Mouse (Mus musculus) hindbrain, embryonic 12.5 days (tissue): ENCODE measurements around the gene Sufu. TPM values are rescaled to one million over a fixed set of nuclear protein-coding genes. Genes with fewer than 3 reads are reported as not detected.
A peak's percentile ranks its signal among the peaks of the same experiment; 100 is the strongest.

Source experiments
- ATAC-seq: fragments of 200-750 bp; cut with Nextera tagmentation; 2 replicates; pipeline ENCODE4 v1.8.0; 2017; ENCODE audit warnings: moderate TSS enrichment; ENCODE audit not compliant: low FRiP score
- H3K27ac ChIP-seq: fragments of 300-500 bp; sonication (generic); 2 replicates; pipeline ENCODE4 v1.5.1; 2016; ENCODE audit warnings: mild to moderate bottlenecking
- H3K27me3 ChIP-seq: fragments of 300-500 bp; sonication (generic); 2 replicates; pipeline ENCODE4 v1.6.1; 2016; ENCODE audit warnings: mild to moderate bottlenecking
- H3K36me3 ChIP-seq: fragments of 300-500 bp; sonication (generic); 2 replicates; pipeline ENCODE4 v1.6.1; 2016; ENCODE audit warnings: mild to moderate bottlenecking
- H3K4me1 ChIP-seq: fragments of 300-500 bp; sonication (generic); 2 replicates; pipeline ENCODE4 v1.6.1; 2016
- H3K4me2 ChIP-seq: fragments of 300-500 bp; sonication (generic); replicated peaks from 2 replicates; pipeline ENCODE4 v1.6.1; 2016; ENCODE audit warnings: mild to moderate bottlenecking
- H3K4me3 ChIP-seq: fragments of 300-500 bp; sonication (generic); 2 replicates; pipeline ENCODE4 v1.5.1; 2016; ENCODE audit warnings: mild to moderate bottlenecking
- H3K9ac ChIP-seq: fragments of 300-500 bp; sonication (generic); 2 replicates; pipeline ENCODE4 v1.6.1; 2016; ENCODE audit warnings: mild to moderate bottlenecking, moderate library complexity
- H3K9me3 ChIP-seq: fragments of 300-500 bp; sonication (generic); replicated peaks from 2 replicates; pipeline ENCODE4 v1.6.1; 2016; ENCODE audit warnings: mild to moderate bottlenecking
- WGBS: fragments of 180-500 bp; shearing (Covaris S2); methylation state at CpG from one replicate; pipeline ENCODE4 v1.1.7; 2016; 5-methylcytosine and 5-hydroxymethylcytosine counted together
- polyA plus RNA-seq: library from polyadenylated mRNA; unstranded; fragments of >200 nt; fragmentation: Nextera tagmentation; extraction: Ambion mirVana; gene quantifications from 2 replicates; pipeline ENCODE4 v1.2.1, GENCODE M21; 2016

Gene Sufu
- polyA plus RNA-seq, 1 experiment from 2014 or later = 39.3 TPM

DNA sequence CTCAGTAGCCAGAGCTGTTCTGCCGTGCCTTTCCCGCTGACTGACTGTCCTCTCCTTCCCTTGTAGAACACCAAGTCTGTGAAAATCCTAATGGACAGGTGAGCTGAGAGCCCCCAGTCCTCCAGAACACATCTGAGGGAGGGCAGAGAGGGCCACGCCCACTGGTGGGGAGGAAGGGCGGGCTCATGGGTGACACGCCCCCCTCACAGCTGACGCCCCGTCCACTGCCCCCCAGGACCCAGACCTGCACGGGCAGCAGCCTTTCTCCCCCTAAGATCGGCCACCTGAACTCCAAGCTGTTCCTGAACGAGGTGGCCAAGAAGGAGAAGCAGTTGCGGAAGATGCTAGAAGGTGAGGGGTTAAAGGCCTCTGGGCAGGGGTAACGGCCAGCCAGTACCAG is 117.7 kb downstream of the Sufu start:
- Histone ChIP-seq H3K36me3 (peaks cover 57% of the 10 kb centered on the region), H3K4me2 (no peak overlapping the region), H3K4me1 (peaks cover 45% of the 10 kb centered on the region), H3K27ac (no peak overlapping the region), H3K4me3 (no peak overlapping the region), H3K27me3 (no peaks in the 10 kb centered on the region), H3K9me3 (no peaks in the 10 kb centered on the region), H3K9ac (no peak overlapping the region)
- WGBS = 85% methylated on average over 12 of the region's 12 CpGs
- no peak for ATAC-seq

GRCm38 (mm10) chr19:46515287-46515821 is 118.7 kb downstream of the Sufu start:
- WGBS = 92% methylated on average over 24 of the region's 24 CpGs
- Histone ChIP-seq H3K9ac (no peak overlapping the region), H3K27me3 (no peaks in the 10 kb centered on the region), H3K4me2 (no peak overlapping the region), H3K9me3 (no peaks in the 10 kb centered on the region), H3K4me1 (peaks cover 36% of the 10 kb centered on the region), H3K4me3 (no peak overlapping the region), H3K36me3 (peaks cover 54% of the 10 kb centered on the region), H3K27ac (no peak overlapping the region)
- ATAC-seq = no peak

DNA sequence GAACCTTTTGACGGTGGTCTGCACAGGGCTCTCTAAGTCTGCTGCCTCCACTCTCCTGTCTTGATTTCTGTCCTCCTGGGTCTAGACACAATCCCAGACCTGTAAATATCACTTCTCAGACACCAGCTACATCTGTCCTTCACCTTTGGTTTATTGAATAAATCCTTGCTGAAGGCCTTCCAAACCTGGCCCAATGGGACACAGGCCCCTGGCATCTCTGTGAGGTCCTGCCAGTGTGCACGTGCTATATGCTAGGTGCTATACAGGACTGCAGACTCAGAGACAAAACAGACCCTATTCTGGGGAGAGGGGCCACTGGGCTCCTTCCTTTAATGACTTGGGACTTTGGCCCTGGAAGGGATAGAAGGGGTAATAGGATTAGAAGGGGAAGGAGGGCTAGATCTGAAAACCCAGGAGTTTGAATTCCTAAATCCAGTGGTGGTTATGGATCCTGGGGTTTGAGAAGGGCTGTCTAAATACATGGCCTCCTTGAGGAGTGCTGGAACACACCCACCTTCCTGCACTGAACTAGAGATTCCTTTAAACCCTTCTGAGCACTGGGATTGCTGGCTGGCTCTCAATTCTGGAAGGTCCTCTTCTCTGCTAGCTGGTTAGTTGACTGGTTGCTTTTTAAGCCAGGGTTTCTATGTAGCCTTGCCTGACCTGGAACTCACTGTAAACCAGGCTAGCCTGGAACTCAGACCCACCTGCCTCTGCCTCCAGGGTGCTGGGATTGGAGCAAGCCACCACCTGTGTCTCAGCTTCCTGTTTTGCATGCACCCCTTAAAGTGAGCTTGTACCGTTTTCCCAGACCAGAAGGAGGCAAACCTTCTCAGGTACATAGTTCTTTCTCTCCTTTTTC is 120.2 kb downstream of the Sufu start:
- peaks cover 46% of the 10 kb centered on the region for H3K36me3 ChIP-seq
- peak overlapping the region; percentile 74; the same call in 1 of the 2 replicates for H3K27ac ChIP-seq
- WGBS = 51% methylated on average over 3 of the region's 3 CpGs
- no peaks in the 10 kb centered on the region for H3K9me3 ChIP-seq
- no peak for ATAC-seq
- H3K4me2 ChIP-seq = no peak overlapping the region
- no peak overlapping the region for H3K4me3 ChIP-seq
- H3K9ac ChIP-seq = no peak overlapping the region
- H3K27me3 ChIP-seq = no peaks in the 10 kb centered on the region
- H3K4me1 ChIP-seq = peaks cover 31% of the 10 kb centered on the region

GRCm38 (mm10) chr19:46517529-46518351 is 121.0 kb downstream of the Sufu start:
- Histone ChIP-seq H3K9ac (peak overlapping the region; percentile 55; the same call in 1 of the 2 replicates), H3K4me3 (no peak overlapping the region), H3K27ac (peak overlapping the region; percentile 74), H3K36me3 (peaks cover 38% of the 10 kb centered on the region), H3K4me2 (peak overlapping the region; percentile 34), H3K4me1 (peaks cover 34% of the 10 kb centered on the region), H3K27me3 (no peaks in the 10 kb centered on the region), H3K9me3 (no peaks in the 10 kb centered on the region)
- WGBS = 29% methylated on average over 10 of the region's 14 CpGs
- ATAC-seq = peak; percentile 41

DNA sequence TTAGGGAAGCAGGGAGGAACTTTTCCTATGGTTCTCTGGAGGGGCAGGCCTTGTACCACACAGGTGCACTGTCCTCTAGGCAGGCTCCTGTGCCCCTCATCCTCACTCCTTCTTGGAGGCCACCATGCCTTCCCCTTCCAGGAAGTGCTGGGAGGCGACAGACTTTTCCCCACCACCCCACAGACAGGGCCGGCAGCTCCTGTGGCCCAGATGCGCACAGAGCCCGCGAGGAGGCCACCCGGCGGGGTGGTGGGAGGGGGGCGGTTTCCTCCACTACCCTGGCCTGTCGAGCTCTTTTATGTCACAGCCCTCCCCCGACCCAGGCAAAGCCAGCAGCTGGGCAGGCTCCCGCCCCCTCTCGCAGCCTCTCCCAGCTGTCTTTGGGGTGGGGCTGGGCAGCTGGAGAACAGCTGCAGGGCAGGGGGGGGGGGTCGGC is 121.7 kb downstream of the Sufu start:
- Histone ChIP-seq H3K9me3 (no peaks in the 10 kb centered on the region), H3K4me1 (peaks cover 40% of the 10 kb centered on the region), H3K4me3 (0 out of 2 replicates have a peak overlapping the region, but pooled peaks have one; percentile 0), H3K9ac (peak overlapping the region; percentile 55), H3K4me2 (peak overlapping the region; percentile 34), H3K36me3 (peaks cover 31% of the 10 kb centered on the region), H3K27ac (peak overlapping the region; percentile 74), H3K27me3 (no peaks in the 10 kb centered on the region)
- WGBS = 0% methylated on average over 12 of the region's 13 CpGs
- ATAC-seq = peak; percentile 44

DNA sequence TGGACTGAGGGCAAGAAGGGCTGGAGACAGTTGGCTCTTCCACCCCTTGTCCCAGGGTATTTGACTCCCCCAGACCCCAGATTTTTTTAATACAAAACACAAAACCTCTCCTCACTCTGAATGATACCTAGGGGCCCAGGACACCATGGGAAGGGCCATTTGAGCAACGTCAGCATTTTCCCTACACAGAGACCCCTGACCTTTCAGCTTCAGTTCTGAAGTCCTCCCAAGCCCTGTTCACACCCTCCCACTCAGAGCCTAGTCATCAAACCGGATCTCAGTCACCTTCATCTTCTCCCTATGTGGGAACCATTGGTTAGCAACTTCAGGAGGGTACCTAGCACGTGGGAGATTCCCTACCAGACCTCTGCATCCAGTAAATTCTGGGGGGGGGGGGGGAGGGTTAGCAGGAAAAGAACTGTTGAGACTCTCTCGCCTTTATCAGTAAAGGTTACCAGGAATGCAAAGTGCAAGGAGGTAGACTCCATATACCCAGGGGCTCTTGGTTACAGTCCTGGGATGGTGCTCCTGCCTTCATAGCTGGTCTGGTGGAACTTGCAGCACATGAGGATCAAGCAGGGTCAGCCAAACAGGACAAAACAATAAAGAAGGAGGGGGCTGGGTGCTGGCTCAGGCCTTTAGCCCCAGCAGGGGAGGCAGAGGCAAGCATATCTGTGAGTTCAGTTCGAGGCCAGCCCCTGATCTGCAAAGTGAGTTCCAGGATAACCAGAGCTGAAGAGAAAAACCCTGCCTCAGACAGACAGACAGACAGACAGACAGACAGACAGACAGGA is 122.3 kb downstream of the Sufu start:
- Histone ChIP-seq H3K9me3 (no peaks in the 10 kb centered on the region), H3K27ac (peak overlapping the region; percentile 74), H3K36me3 (peaks cover 25% of the 10 kb centered on the region), H3K9ac (peak overlapping the region; percentile 55), H3K4me3 (no peak overlapping the region), H3K4me1 (peaks cover 46% of the 10 kb centered on the region), H3K27me3 (no peaks in the 10 kb centered on the region), H3K4me2 (peak overlapping the region; percentile 34)
- peak; percentile 4; the same call in 1 of the 2 replicates for ATAC-seq
- 10% methylated on average over 5 of the region's 5 CpGs for WGBS

- Histone ChIP-seq H3K27ac (no peak overlapping the region), H3K27me3 (no peaks in the 10 kb centered on the region), H3K4me2 (no peak overlapping the region), H3K9me3 (no peaks in the 10 kb centered on the region), H3K4me1 (peaks cover 70% of the 10 kb centered on the region), H3K9ac (no peak overlapping the region), H3K4me3 (no peak overlapping the region), H3K36me3 (peaks cover under 1% of the 10 kb centered on the region; the same call in 1 of the 2 replicates)
- ATAC-seq = no peak
Measured at GRCm38 (mm10) chr19:46521698-46522097, 125.0 kb downstream of the Sufu start.

- no peaks in the 10 kb centered on the region for H3K27me3 ChIP-seq
- no peaks in the 10 kb centered on the region for H3K36me3 ChIP-seq
- H3K9me3 ChIP-seq = no peaks in the 10 kb centered on the region
- peaks cover 69% of the 10 kb centered on the region for H3K4me1 ChIP-seq
- WGBS = 40% methylated on average over 15 of the region's 15 CpGs
- H3K4me3 ChIP-seq = no peak overlapping the region
- no peak overlapping the region for H3K9ac ChIP-seq
- H3K27ac ChIP-seq = no peak overlapping the region
- H3K4me2 ChIP-seq = no peak overlapping the region; the same call in 1 of the 2 replicates
- no peak for ATAC-seq
Measured at GRCm38 (mm10) chr19:46522433-46523044, 125.8 kb downstream of the Sufu start.

- H3K9ac ChIP-seq = peak overlapping the region; percentile 41
- peaks cover 69% of the 10 kb centered on the region for H3K4me1 ChIP-seq
Measured at GRCm38 (mm10) chr19:46523131-46523479, 126.4 kb downstream of the Sufu start.

DNA sequence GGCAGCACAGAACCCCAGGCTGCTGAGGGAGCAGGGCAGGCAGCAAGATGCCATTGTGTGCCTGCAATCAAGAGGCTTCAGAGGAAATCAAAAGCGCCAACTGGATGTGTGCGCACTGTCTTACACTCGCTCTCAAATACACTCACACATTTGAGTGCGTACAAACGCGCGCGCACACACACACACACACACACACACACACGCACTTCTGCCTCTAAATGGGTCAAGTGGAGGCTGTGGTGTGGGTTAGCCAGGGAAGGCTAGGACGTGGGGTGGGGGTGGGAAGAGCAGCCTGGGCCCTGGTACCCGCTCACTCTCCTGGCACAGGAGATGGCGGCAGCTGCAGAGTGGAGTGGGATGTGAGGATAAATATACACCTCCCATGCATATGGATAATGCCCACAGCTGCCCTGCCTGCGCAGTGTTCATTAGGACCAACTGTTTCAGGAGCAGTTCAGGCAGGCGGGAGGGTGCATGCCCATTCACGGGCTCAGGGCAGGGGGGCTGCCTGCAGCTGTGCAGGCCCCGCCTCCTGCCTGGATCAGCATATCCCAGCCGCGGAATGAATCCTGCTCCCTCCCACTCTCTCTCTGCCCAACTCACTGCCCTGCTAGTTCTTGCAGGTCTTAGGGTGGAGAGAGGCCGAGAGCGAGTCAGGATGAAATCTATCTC is 126.9 kb downstream of the Sufu start:
- Histone ChIP-seq H3K4me1 (peaks cover 69% of the 10 kb centered on the region), H3K4me3 (peak overlapping the region; percentile 18)
- ATAC-seq = peak; percentile 91

More at GRCm38 (mm10) chr19:46523131-46523479, 126.4 kb downstream of the Sufu start:
- Histone ChIP-seq H3K27me3 (no peaks in the 10 kb centered on the region), H3K4me3 (peak overlapping the region; percentile 18; the same call in 1 of the 2 replicates), H3K4me2 (peak overlapping the region; percentile 48), H3K9me3 (no peaks in the 10 kb centered on the region), H3K27ac (peak overlapping the region; percentile 86), H3K36me3 (no peaks in the 10 kb centered on the region)
- no peak; the same call in 1 of the 2 replicates for ATAC-seq

DNA sequence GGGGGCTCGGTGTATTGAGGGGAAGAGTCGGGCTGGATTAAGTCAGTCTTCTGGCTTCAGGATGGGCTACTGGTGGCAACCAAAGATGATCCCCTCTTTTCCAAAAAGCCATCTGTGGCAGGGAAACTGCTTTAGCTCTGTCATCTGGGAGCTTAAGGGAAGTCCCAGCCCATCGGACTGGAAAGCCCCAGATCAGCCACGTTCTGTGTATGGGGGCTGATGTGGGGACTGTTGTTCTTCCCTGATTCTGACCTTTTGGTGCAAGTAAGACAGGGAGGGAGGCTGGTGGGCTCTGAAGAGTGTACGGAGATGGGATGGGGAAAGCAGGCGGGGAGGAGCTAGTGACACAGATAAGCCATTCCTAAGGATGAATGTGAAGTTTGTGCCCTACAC is 127.5 kb downstream of the Sufu start:
- whole genome bisulfite sequencing = 6% methylated on average over 6 of the region's 6 CpGs
- Histone ChIP-seq H3K4me1 (peaks cover 69% of the 10 kb centered on the region), H3K27me3 (no peaks in the 10 kb centered on the region), H3K4me3 (peak overlapping the region; percentile 18), H3K9ac (peak overlapping the region; percentile 41), H3K27ac (peak overlapping the region; percentile 86), H3K36me3 (no peaks in the 10 kb centered on the region), H3K4me2 (peak overlapping the region; percentile 48), H3K9me3 (no peaks in the 10 kb centered on the region)
- ATAC-seq = no peak

More for the DNA sequence above, 126.9 kb downstream of the Sufu start:
- H3K27me3 ChIP-seq = no peaks in the 10 kb centered on the region
- H3K27ac ChIP-seq = peak overlapping the region; percentile 86
- H3K4me2 ChIP-seq = peak overlapping the region; percentile 48
- no peaks in the 10 kb centered on the region for H3K36me3 ChIP-seq
- 4% methylated on average over 20 of the region's 20 CpGs for WGBS
- H3K9me3 ChIP-seq = no peaks in the 10 kb centered on the region
- peak overlapping the region; percentile 41 for H3K9ac ChIP-seq
